ENCODE assay signal across 30 mouse cellular contexts in the genomic region with DNA sequence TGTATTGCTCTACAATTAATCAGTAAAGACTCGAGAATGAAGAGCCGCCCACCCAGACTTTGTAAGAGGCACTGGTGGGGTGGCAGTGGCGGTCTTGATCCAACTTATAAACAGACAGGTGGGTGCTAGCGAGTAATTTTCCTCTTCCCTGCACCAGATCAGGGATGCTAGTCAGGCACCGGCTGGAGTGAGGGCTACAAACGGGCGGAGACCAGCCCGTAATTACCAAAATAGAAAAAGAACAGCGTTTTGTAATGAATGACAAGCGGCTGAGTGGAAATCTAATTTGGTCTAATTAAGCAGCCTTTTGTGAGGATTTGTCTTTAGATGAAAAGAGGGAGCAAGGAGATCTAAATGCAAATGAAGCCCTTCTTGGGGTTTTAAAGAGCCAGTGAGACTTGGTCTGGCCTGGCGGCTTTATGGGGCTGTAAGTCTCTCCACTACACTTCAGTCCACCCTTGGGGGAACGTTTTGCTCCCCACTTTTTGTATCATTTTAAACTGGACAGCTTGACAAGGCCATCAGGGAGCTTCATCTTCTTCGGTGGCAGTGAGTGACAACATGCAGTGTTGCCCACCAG. TPM values are rescaled to one million over a fixed set of nuclear protein-coding genes. Genes with fewer than 3 reads are reported as not detected.
DNase-seq lines count a peak whose midpoint lies in the region; ATAC-seq and TF ChIP-seq lines count a peak whose summit lies in the region.
"Had no signal": no experiment of that assay in that cellular context is flagged by ENCODE, and none has a peak within 500 bp of the region (broad histone marks: within the 10 kb centered on the region; RNA-seq: fewer than 3 reads in every experiment).

No protein-coding gene starts in this region.

- no peak overlapping the region for H3K4me2 ChIP-seq in hindbrain, embryonic 14.5 days (replicated peaks)
- H3K4me2 ChIP-seq in midbrain, embryonic 14.5 days (ENCODE audit: low read length) = no peak overlapping the region
- no peak overlapping the region for H3K4me2 ChIP-seq in midbrain, postnatal 0 days (ENCODE audit: low read depth, low read length, poor library complexity, severe bottlenecking)
- H3K4me2 ChIP-seq in forebrain, embryonic 14.5 days (ENCODE audit: low read length) = no peak overlapping the region
- H3K4me2 ChIP-seq: embryonic facial prominence, embryonic 15.5 days; heart, embryonic 12.5 days; hindbrain, embryonic 15.5 days; liver, embryonic 15.5 days; lung, embryonic 15.5 days had no signal

- 0 out of 2 replicates have a peak, but pooled peaks cover 9% of the 10 kb centered on the region for H3K4me1 ChIP-seq in hindbrain, embryonic 14.5 days (replicated peaks; ENCODE audit: control insufficient read depth, insufficient read depth, low read length)
- peaks cover 39% of the 10 kb centered on the region for H3K4me1 ChIP-seq in hindbrain, embryonic 10.5 days (replicated peaks)
- H3K4me1 ChIP-seq in midbrain, embryonic 14.5 days (ENCODE audit: control insufficient read depth, insufficient read depth, low read length) = peaks cover 29% of the 10 kb centered on the region
- peaks cover 6% of the 10 kb centered on the region; the same call in 1 of the 2 replicates for H3K4me1 ChIP-seq in midbrain, postnatal 0 days (ENCODE audit: insufficient read depth, low read length)
- peaks cover 12% of the 10 kb centered on the region for H3K4me1 ChIP-seq in forebrain, embryonic 14.5 days (ENCODE audit: control insufficient read depth, insufficient read depth, low read length)
- H3K4me1 ChIP-seq: embryonic facial prominence, embryonic 15.5 days; liver, embryonic 15.5 days; lung, embryonic 15.5 days had no signal

- 0 out of 2 replicates have a peak overlapping the region, but pooled peaks have one; percentile 2 for H3K27ac ChIP-seq in hindbrain, embryonic 14.5 days
- no peak overlapping the region for H3K27ac ChIP-seq in hindbrain, embryonic 10.5 days
- no peak overlapping the region for H3K27ac ChIP-seq in midbrain, embryonic 14.5 days (replicated peaks; ENCODE audit: low read depth, low read length)
- no peak overlapping the region for H3K27ac ChIP-seq in midbrain, postnatal 0 days (ENCODE audit: low read depth, low read length)
- no peak overlapping the region for H3K27ac ChIP-seq in forebrain, embryonic 14.5 days (ENCODE audit: low read depth, low read length)
- H3K27ac ChIP-seq: embryonic facial prominence, embryonic 15.5 days; hindbrain, embryonic 15.5 days; left cerebral cortex, adult 2 months; liver, embryonic 15.5 days; lung, embryonic 15.5 days had no signal

- peaks cover 21% of the 10 kb centered on the region; the same call in 1 of the 2 replicates for H3K27me3 ChIP-seq in hindbrain, embryonic 14.5 days (ENCODE audit: control insufficient read depth, insufficient read depth, low read length)
- peaks cover 95% of the 10 kb centered on the region for H3K27me3 ChIP-seq in hindbrain, embryonic 10.5 days (ENCODE audit: insufficient read depth, poor library complexity, severe bottlenecking)
- H3K27me3 ChIP-seq in midbrain, embryonic 14.5 days (ENCODE audit: control insufficient read depth, insufficient read depth, low read length) = no peaks in the 10 kb centered on the region
- no peaks in the 10 kb centered on the region for H3K27me3 ChIP-seq in midbrain, postnatal 0 days (ENCODE audit: insufficient read depth, low read length)
- peaks cover 82% of the 10 kb centered on the region for H3K27me3 ChIP-seq in forebrain, embryonic 14.5 days (replicated peaks; ENCODE audit: control insufficient read depth, insufficient read depth, low read length)
- H3K27me3 ChIP-seq: liver, embryonic 15.5 days; lung, embryonic 15.5 days had no signal

- H3K36me3 ChIP-seq in hindbrain, embryonic 14.5 days (replicated peaks; ENCODE audit: control insufficient read depth, insufficient read depth) = no peaks in the 10 kb centered on the region
- H3K36me3 ChIP-seq in hindbrain, embryonic 10.5 days = no peaks in the 10 kb centered on the region
- no peaks in the 10 kb centered on the region for H3K36me3 ChIP-seq in midbrain, embryonic 14.5 days (ENCODE audit: control insufficient read depth, insufficient read depth, low read length)
- H3K36me3 ChIP-seq in midbrain, postnatal 0 days (ENCODE audit: insufficient read depth, low read length) = no peaks in the 10 kb centered on the region
- H3K36me3 ChIP-seq in forebrain, embryonic 14.5 days (ENCODE audit: control insufficient read depth, insufficient read depth, low read length) = no peaks in the 10 kb centered on the region
- H3K36me3 ChIP-seq: embryonic facial prominence, embryonic 15.5 days; heart, embryonic 12.5 days; hindbrain, embryonic 15.5 days; liver, embryonic 15.5 days; lung, embryonic 15.5 days had no signal

- DNase-seq in hindbrain, embryonic 14.5 days (ENCODE audit: low spot score) = no peak
- DNase-seq in hindbrain, embryonic 10.5 days (ENCODE audit: low spot score) = no peak
- peak; percentile 47 for DNase-seq in midbrain, embryonic 14.5 days
- no peak for DNase-seq in midbrain, postnatal 0 days (ENCODE audit: low spot score)
- peak; percentile 91 for DNase-seq in forebrain, embryonic 14.5 days (ENCODE audit: low spot score)
- DNase-seq in testis, postnatal 14 days (ENCODE audit: low spot score) = no peak
- no peak for DNase-seq in heart, postnatal 14 days
- DNase-seq: adrenal gland, postnatal 36 days; cerebellum, adult 11 months; cerebellum, adult 9-11 months; gastrocnemius, postnatal 25 days; heart, adult 18-20 months; heart, postnatal 10 days; kidney, adult 9 months; kidney, postnatal 25 days; left cerebral cortex, postnatal 4 days; liver; lung, postnatal 36 days; thymus, adult 2 months; thymus, postnatal 4 days had no signal

- no peak overlapping the region for H3K4me3 ChIP-seq in hindbrain, embryonic 14.5 days (replicated peaks; ENCODE audit: low read length)
- H3K4me3 ChIP-seq in hindbrain, embryonic 10.5 days = no peak overlapping the region
- H3K4me3 ChIP-seq in midbrain, embryonic 14.5 days (replicated peaks; ENCODE audit: low read depth, low read length) = no peak overlapping the region
- no peak overlapping the region for H3K4me3 ChIP-seq in midbrain, postnatal 0 days (ENCODE audit: low read depth, low read length)
- no peak overlapping the region for H3K4me3 ChIP-seq in forebrain, embryonic 14.5 days (ENCODE audit: low read depth, low read length)
- H3K4me3 ChIP-seq: embryonic facial prominence, embryonic 15.5 days; heart, embryonic 12.5 days; hindbrain, embryonic 15.5 days; left cerebral cortex, adult 2 months; liver, embryonic 15.5 days; lung, embryonic 15.5 days; megakaryocyte, embryonic 14.5 days had no signal

- H3K9me3 ChIP-seq in hindbrain, embryonic 14.5 days (ENCODE audit: control insufficient read depth, low read length) = no peaks in the 10 kb centered on the region
- H3K9me3 ChIP-seq in hindbrain, embryonic 10.5 days = no peaks in the 10 kb centered on the region
- no peaks in the 10 kb centered on the region for H3K9me3 ChIP-seq in midbrain, embryonic 14.5 days (ENCODE audit: control insufficient read depth, low read length)
- H3K9me3 ChIP-seq in midbrain, postnatal 0 days (ENCODE audit: low read length) = no peaks in the 10 kb centered on the region
- no peaks in the 10 kb centered on the region for H3K9me3 ChIP-seq in forebrain, embryonic 14.5 days (replicated peaks; ENCODE audit: control insufficient read depth, low read length)
- H3K9me3 ChIP-seq: embryonic facial prominence, embryonic 15.5 days; heart, embryonic 12.5 days; hindbrain, embryonic 15.5 days; liver, embryonic 15.5 days; lung, embryonic 15.5 days; megakaryocyte, embryonic 14.5 days had no signal

- 40% methylated on average over 13 of the region's 13 CpGs for WGBS in hindbrain, embryonic 14.5 days
- 66% methylated on average over 13 of the region's 13 CpGs for WGBS in hindbrain, embryonic 10.5 days
- 43% methylated on average over 13 of the region's 13 CpGs for WGBS in midbrain, embryonic 14.5 days
- 39% methylated on average over 13 of the region's 13 CpGs for WGBS in midbrain, postnatal 0 days
- 5% methylated on average over 13 of the region's 13 CpGs for WGBS in forebrain, embryonic 14.5 days

- ATAC-seq in hindbrain, embryonic 14.5 days (ENCODE audit: low FRiP score) = no peak
- ATAC-seq in midbrain, embryonic 14.5 days (ENCODE audit: low FRiP score, low TSS enrichment) = no peak
- ATAC-seq in midbrain, postnatal 0 days (ENCODE audit: low FRiP score) = no peak
- peak; percentile 78 for ATAC-seq in forebrain, embryonic 14.5 days
- ATAC-seq: CD4-positive, CD25-positive, alpha-beta regulatory T cell, adult 4 months; intestine, embryonic 16.5 days had no signal

- intact Hi-C loops in heart, postnatal 14 days (cut with DNase I) = no loop called here

- H3K9ac ChIP-seq in hindbrain, embryonic 14.5 days = no peak overlapping the region
- H3K9ac ChIP-seq in midbrain, embryonic 14.5 days (replicated peaks; ENCODE audit: low read length) = no peak overlapping the region
- no peak overlapping the region for H3K9ac ChIP-seq in midbrain, postnatal 0 days (replicated peaks; ENCODE audit: low read length, poor library complexity, severe bottlenecking)
- no peak overlapping the region for H3K9ac ChIP-seq in forebrain, embryonic 14.5 days (ENCODE audit: low read length)
- H3K9ac ChIP-seq: embryonic facial prominence, embryonic 15.5 days; heart, embryonic 12.5 days; hindbrain, embryonic 15.5 days; liver, embryonic 15.5 days; lung, embryonic 15.5 days had no signal

- TF ChIP-seq CTCF in midbrain, postnatal 0 days (IDR thresholded peaks at IDR 0.05) = no peak

RNA-seq across cellular contexts. Expression of a gene that starts 48.3 kb away (rescaled TPM):
- 0.56 and 0.78 TPM in 2 replicates for polyA plus RNA-seq in hindbrain, embryonic 14.5 days (2014; fragmentation: Nextera tagmentation; extraction: Ambion mirVana)
- polyA plus RNA-seq in hindbrain, embryonic 10.5 days (2016; fragmentation: Nextera tagmentation; extraction: Ambion mirVana) = 0.51 and 0.61 TPM in 2 replicates
- 1.1 and 1.3 TPM in 2 replicates for polyA plus RNA-seq in midbrain, embryonic 14.5 days (2014; fragmentation: Nextera tagmentation; extraction: Ambion mirVana)
- 1.0 and 3.3 TPM in 2 replicates for total RNA-seq in midbrain, postnatal 0 days (2014; rRNA removed)
- 1.2 and 1.3 TPM in 2 replicates for polyA plus RNA-seq in midbrain, postnatal 0 days (2015; fragmentation: Nextera tagmentation; extraction: Ambion mirVana)
- 0.11 TPM in 1 of 2 replicates, not detected in the other for polyA plus RNA-seq in forebrain, embryonic 14.5 days (2014; fragmentation: Nextera tagmentation; extraction: Ambion mirVana)
- total RNA-seq in heart, postnatal 14 days (2021) = under 1 TPM in 1 of 2 experiments, not detected in 1; 0.31 TPM
- total RNA-seq: common myeloid progenitor, adult 5-6 weeks; gastrocnemius, postnatal 25 days; heart, postnatal 10 days had no signal
- polyA plus RNA-seq: liver, embryonic 15.5 days had no signal

RNA-seq across cellular contexts. Expression of a gene that starts 53.5 kb away (rescaled TPM):
- polyA plus RNA-seq in hindbrain, embryonic 14.5 days (2014; fragmentation: Nextera tagmentation; extraction: Ambion mirVana) = 5.7 and 6.0 TPM in 2 replicates
- 10.2 and 12.2 TPM in 2 replicates for polyA plus RNA-seq in hindbrain, embryonic 10.5 days (2016; fragmentation: Nextera tagmentation; extraction: Ambion mirVana)
- 6.9 and 7.4 TPM in 2 replicates for polyA plus RNA-seq in midbrain, embryonic 14.5 days (2014; fragmentation: Nextera tagmentation; extraction: Ambion mirVana)
- 4.9 and 5.1 TPM in 2 replicates for total RNA-seq in midbrain, postnatal 0 days (2014; rRNA removed)
- polyA plus RNA-seq in midbrain, postnatal 0 days (2015; fragmentation: Nextera tagmentation; extraction: Ambion mirVana) = 3.1 and 3.3 TPM in 2 replicates
- polyA plus RNA-seq in forebrain, embryonic 14.5 days (2014; fragmentation: Nextera tagmentation; extraction: Ambion mirVana) = 6.0 and 7.4 TPM in 2 replicates
- total RNA-seq in heart, postnatal 14 days (2021) = 1 to 10 TPM; 6.2 to 6.6 TPM

Comparison
In these comparisons a context has a peak if more than half of its experiments do, and no peak if none do; other contexts are left out.
1. DNase-seq: peak in midbrain, embryonic 14.5 days (single experiment) and forebrain, embryonic 14.5 days (single experiment); none in hindbrain, embryonic 14.5 days (single experiment), hindbrain, embryonic 10.5 days (single experiment), midbrain, postnatal 0 days (single experiment), testis, postnatal 14 days (single experiment) and heart, postnatal 14 days (0 of 2).